Mouse (Mus musculus) intestine, postnatal 0 days (tissue): ENCODE data around the gene Rhof. TPM values are rescaled to one million over a fixed set of nuclear protein-coding genes. Genes with fewer than 3 reads are reported as not detected.

Experiments
- ATAC-seq: fragments of 200-750 bp; cut with Nextera tagmentation; 2 replicates; pipeline ENCODE4 v1.8.0; 2017; ENCODE audit warnings: mild to moderate bottlenecking, moderate TSS enrichment, moderate library complexity
- H3K27ac ChIP-seq: fragments of 300-500 bp; sonication (generic); 2 replicates; pipeline ENCODE4 v1.5.1; 2014; ENCODE audit warnings: mild to moderate bottlenecking, low read depth, low read length, moderate library complexity
- H3K27me3 ChIP-seq: fragments of 300-500 bp; sonication (generic); replicated peaks from 2 replicates; pipeline ENCODE4 v1.6.1; 2014; ENCODE audit warnings: low read length, mixed read lengths; ENCODE audit not compliant: control insufficient read depth, insufficient read depth
- H3K36me3 ChIP-seq: fragments of 300-500 bp; sonication (generic); 2 replicates; pipeline ENCODE4 v1.6.1; 2014; ENCODE audit warnings: mild to moderate bottlenecking, moderate library complexity; ENCODE audit not compliant: control insufficient read depth, insufficient read depth
- H3K4me1 ChIP-seq: fragments of 300-500 bp; sonication (generic); replicated peaks from 2 replicates; pipeline ENCODE4 v1.6.1; 2014; ENCODE audit warnings: antibody characterized with exemption, low read length, mixed read lengths; ENCODE audit not compliant: control insufficient read depth, insufficient read depth
- H3K4me2 ChIP-seq: fragments of 300-500 bp; sonication (generic); replicated peaks from 2 replicates; pipeline ENCODE4 v1.6.1; 2014; ENCODE audit warnings: low read depth, mild to moderate bottlenecking, moderate library complexity
- H3K4me3 ChIP-seq: fragments of 300-500 bp; sonication (generic); 2 replicates; pipeline ENCODE4 v1.5.1; 2014; ENCODE audit warnings: low read depth, low read length
- H3K9ac ChIP-seq: fragments of 300-500 bp; sonication (generic); 2 replicates; pipeline ENCODE4 v1.6.1; 2014; ENCODE audit warnings: mild to moderate bottlenecking, low read depth, low read length
- H3K9me3 ChIP-seq: fragments of 300-500 bp; sonication (generic); 2 replicates; pipeline ENCODE4 v1.6.1; 2016; ENCODE audit warnings: mixed run types; ENCODE audit not compliant: control insufficient read depth
- CTCF ChIP-seq: sonication (generic); IDR thresholded peaks from 2 replicates; pipeline ENCODE4 v1.5.1; 2016; ENCODE audit warnings: low read depth, mild to moderate bottlenecking, control low read depth, antibody characterized with exemption, moderate library complexity
- WGBS: fragments of 180-500 bp; shearing (Covaris S2); extraction: QIAGEN DNeasy Blood & Tissue Kit; methylation state at CpG from one replicate; pipeline ENCODE4 v1.1.7; 2014; 5-methylcytosine and 5-hydroxymethylcytosine counted together
- polyA plus RNA-seq: library from polyadenylated mRNA; unstranded; fragments of >200 nt; fragmentation: Nextera tagmentation; extraction: Ambion mirVana; gene quantifications from 2 replicates; pipeline ENCODE4 v1.2.1, GENCODE M21; 2015

Gene Rhof
- polyA plus RNA-seq, 1 experiment from 2014 or later: 17.0 TPM

GRCm38 (mm10) chr5:123109452-123110203 lies 22.9 kb downstream of the Rhof start:
- TF ChIP-seq CTCF: no peak
- no peak; the same call in 1 of the 2 replicates for ATAC-seq
- Histone ChIP-seq H3K27ac (no peak overlapping the region), H3K4me2 (peak overlapping the region; percentile 51; the same call in 1 of the 2 replicates), H3K36me3 (no peaks in the 10 kb centered on the region), H3K9ac (no peak overlapping the region), H3K4me1 (no peaks in the 10 kb centered on the region), H3K9me3 (no peaks in the 10 kb centered on the region), H3K4me3 (no peak overlapping the region), H3K27me3 (no peaks in the 10 kb centered on the region)
- WGBS: 39% methylated on average over 13 of the region's 13 CpGs

GRCm38 (mm10) chr5:123104769-123105168 lies 27.7 kb downstream of the Rhof start:
- H3K4me2 ChIP-seq: no peak overlapping the region
- no peak for TF ChIP-seq CTCF
- WGBS: 76% methylated on average over 6 of the region's 6 CpGs
- H3K4me3 ChIP-seq: no peak overlapping the region
- no peaks in the 10 kb centered on the region for H3K9me3 ChIP-seq
- H3K27ac ChIP-seq: no peak overlapping the region
- H3K36me3 ChIP-seq: no peaks in the 10 kb centered on the region
- no peaks in the 10 kb centered on the region for H3K27me3 ChIP-seq
- H3K9ac ChIP-seq: no peak overlapping the region
- no peak for ATAC-seq
- H3K4me1 ChIP-seq: no peaks in the 10 kb centered on the region

- Histone ChIP-seq H3K27me3 (no peaks in the 10 kb centered on the region), H3K4me3 (no peak overlapping the region), H3K36me3 (no peaks in the 10 kb centered on the region), H3K27ac (no peak overlapping the region), H3K4me1 (no peaks in the 10 kb centered on the region), H3K9ac (no peak overlapping the region), H3K9me3 (no peaks in the 10 kb centered on the region), H3K4me2 (no peak overlapping the region)
- TF ChIP-seq CTCF: no peak
- WGBS: 56% methylated on average over 8 of the region's 8 CpGs
- no peak for ATAC-seq
Observed at GRCm38 (mm10) chr5:123103556-123103955, 28.9 kb downstream of the Rhof start.

- H3K9me3 ChIP-seq: no peaks in the 10 kb centered on the region
- no peaks in the 10 kb centered on the region for H3K27me3 ChIP-seq
- H3K9ac ChIP-seq: no peak overlapping the region
- WGBS: 65% methylated on average over 7 of the region's 7 CpGs
- no peak for TF ChIP-seq CTCF
- no peaks in the 10 kb centered on the region for H3K4me1 ChIP-seq
- no peak overlapping the region for H3K4me3 ChIP-seq
- no peak for ATAC-seq
- no peak overlapping the region for H3K4me2 ChIP-seq
- H3K27ac ChIP-seq: no peak overlapping the region
- H3K36me3 ChIP-seq: no peaks in the 10 kb centered on the region
Observed at GRCm38 (mm10) chr5:123102376-123102775, 30.1 kb downstream of the Rhof start.

GRCm38 (mm10) chr5:123098487-123098886 lies 34.0 kb downstream of the Rhof start:
- Histone ChIP-seq H3K27me3 (no peaks in the 10 kb centered on the region), H3K4me1 (no peaks in the 10 kb centered on the region), H3K36me3 (no peaks in the 10 kb centered on the region), H3K9ac (no peak overlapping the region), H3K4me3 (no peak overlapping the region), H3K27ac (no peak overlapping the region), H3K4me2 (no peak overlapping the region), H3K9me3 (no peaks in the 10 kb centered on the region)
- ATAC-seq: no peak
- no peak for TF ChIP-seq CTCF
- WGBS: 91% methylated on average over 2 of the region's 2 CpGs

- Histone ChIP-seq H3K27ac (no peak overlapping the region), H3K4me2 (no peak overlapping the region), H3K9me3 (no peaks in the 10 kb centered on the region), H3K9ac (no peak overlapping the region), H3K36me3 (no peaks in the 10 kb centered on the region), H3K4me1 (no peaks in the 10 kb centered on the region), H3K4me3 (no peak overlapping the region), H3K27me3 (no peaks in the 10 kb centered on the region)
- 91% methylated on average over 8 of the region's 8 CpGs for WGBS
- ATAC-seq: no peak
- TF ChIP-seq CTCF: no peak
Observed at GRCm38 (mm10) chr5:123096299-123096698, 36.2 kb downstream of the Rhof start.
